Mouse (Mus musculus): ENCODE measurements around the gene Ttll8.

DNA sequence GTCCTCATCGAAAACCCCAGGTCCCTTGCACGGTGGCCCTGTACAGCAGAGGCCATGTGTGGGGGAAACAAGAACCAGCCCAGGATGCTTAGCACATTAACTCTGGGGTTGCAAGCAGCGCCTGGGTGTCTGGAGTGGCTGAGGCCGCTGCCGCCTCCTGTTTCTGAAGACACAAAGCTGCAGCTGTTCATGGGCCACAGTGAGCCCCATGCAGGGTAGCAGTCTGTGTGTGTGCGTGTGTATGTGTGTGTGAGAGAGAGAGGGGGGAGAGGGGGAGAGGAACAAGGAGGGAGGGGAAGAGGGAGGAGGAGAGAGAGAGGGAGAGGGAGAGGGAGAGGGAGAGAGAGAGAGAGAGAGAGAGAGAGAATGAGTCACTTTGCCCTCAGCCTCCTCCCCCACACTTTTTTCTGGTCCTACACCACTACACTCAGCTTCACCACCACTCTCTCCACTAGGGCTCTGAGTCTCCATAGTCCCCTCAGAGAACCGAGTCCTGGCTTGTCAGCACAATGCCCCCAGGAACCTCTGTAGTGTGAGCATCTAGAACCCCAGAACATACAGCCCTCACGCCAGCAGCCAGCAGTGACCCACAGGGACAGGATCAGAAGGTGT lies 110.6 kb downstream of the Ttll8 start:
- TF ChIP-seq CTCF (IDR thresholded peaks at IDR 0.05; ENCODE audit: low read depth, low read length) (no peak), POLR2A (IDR thresholded peaks at IDR 0.05; ENCODE audit: borderline replicate concordance, low read depth, low read length) (no peak)
